Mouse (Mus musculus): Measurements from ENCODE around the gene Asic5.

The Asic5 gene

DNA sequence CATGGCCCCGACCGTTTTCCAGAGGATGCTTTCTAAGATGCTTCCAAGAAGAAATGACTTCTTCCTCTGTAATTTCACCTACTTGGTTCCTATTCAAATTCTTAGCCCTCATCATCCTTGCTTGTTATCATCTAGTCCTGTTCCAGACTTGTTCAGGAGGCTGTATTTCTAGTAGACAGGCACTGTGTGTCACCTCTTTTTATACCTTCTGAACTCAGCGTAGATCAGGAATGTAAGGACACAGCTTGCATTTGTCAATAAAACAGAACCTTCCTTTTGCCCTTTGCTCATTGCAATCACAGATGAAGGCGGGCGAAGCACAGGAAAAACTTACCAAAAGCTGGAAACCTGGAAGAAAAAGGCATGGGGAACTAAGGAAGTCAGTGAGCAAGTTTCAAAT lies at the start of gene Asic5:
TSS of gene Asic5 (plus strand) at position 301 of the 400 bp plus-strand sequence.
- no peak for DNase-seq (ENCODE audit: low spot score in 2 of 2)

DNA sequence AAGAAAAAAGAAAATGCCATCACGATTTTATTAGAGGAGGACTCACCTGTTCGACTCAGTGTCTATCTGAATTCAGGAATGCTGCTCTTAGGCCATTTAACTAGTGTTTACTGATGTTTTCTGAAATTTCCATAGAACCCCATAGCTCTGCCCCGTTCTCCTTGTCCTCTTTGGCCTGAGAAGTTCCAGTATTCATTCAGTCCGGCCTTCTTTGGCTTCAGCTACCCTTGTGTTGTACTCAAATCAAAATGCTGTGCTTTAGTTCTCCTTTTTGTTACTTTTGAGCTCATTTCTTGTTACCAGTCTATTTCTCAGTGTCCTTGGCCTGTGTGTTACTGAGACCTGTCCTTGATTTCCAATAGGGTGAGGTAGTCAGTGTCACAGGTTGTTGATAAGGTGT lies 48.7 kb upstream of the Asic5 start:
- no peak for DNase-seq (ENCODE audit: low spot score in 2 of 2)

- DNase-seq (ENCODE audit: low spot score in 2 of 2): no peak
Observed at GRCm38 (mm10) chr3:81938924-81939323, 43.2 kb upstream of the Asic5 start.

- DNase-seq (ENCODE audit: low spot score in 2 of 2): no peak
Observed at GRCm38 (mm10) chr3:81942341-81942740, 39.7 kb upstream of the Asic5 start.

DNA sequence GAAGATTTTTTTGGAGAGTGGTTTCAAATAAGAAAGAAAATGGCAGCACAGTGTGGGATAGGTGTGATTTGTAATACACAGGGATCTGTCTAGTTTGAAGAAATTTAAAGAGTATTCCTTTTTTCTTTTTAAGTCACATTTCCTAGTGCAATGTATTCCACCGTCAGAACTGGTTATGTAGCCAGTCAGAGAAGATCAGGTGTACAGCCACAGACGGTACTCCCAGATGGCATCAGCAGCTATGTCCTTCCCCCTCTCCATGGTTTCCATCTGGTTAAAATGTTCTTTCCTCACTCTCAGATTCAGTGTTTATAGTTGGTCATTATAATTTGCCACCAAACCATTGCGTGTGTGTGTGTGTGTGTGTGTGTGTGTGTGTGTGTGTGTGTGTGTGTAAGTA lies 39.0 kb upstream of the Asic5 start:
- DNase-seq (ENCODE audit: low spot score in 2 of 2): no peak

DNA sequence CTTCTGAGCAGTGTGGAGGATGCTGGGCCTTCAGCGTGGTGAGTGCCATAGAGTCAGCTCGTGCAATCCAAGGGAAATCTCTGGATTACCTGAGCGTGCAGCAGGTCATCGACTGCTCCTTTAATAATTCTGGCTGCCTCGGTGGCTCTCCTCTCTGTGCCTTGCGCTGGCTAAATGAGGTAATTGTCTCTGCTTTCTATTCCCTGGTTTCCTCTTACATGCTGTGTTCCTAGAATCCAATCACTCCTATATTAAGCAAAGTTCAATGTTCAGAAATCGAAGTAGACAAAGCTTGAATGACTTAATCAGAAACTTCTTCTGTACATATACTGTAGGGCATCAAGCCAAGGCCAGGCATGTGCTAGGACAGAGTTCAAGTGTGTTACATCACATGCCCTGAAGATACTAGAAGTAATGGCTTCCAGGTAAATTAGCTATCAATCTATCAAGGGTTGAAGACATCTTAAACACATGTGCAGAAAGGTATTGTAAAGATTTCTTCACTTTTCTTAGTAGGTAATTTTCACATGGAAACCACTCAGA lies 37.2 kb upstream of the Asic5 start:
- DNase-seq (ENCODE audit: low spot score in 2 of 2): no peak

GRCm38 (mm10) chr3:81949048-81949447 lies 33.0 kb upstream of the Asic5 start:
- no peak for DNase-seq (ENCODE audit: low spot score in 2 of 2)

- DNase-seq (ENCODE audit: low spot score in 2 of 2): no peak
Observed at GRCm38 (mm10) chr3:81951785-81952184, 30.3 kb upstream of the Asic5 start.

- DNase-seq (ENCODE audit: low spot score in 2 of 2): no peak
Observed at GRCm38 (mm10) chr3:81957484-81957883, 24.6 kb upstream of the Asic5 start.

DNA sequence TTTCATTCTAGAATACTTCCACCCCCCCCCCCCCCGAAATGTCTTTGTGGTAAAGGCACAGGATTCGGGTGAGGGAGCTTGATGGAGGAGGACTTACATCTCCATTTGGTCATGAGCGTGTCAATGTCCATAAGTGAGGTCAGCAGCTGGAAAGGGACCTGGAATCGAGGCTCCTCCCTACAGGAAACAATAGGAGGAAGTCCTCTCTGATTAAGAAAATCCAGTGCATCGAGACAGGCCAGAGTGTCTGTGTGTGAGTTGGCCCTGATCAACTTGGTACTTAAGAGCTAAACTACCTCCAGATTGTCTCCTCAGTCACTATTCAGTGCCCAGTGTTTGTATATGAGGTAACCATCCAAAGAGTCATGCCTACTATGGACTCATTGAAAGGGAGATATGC lies 20.8 kb upstream of the Asic5 start:
- DNase-seq (ENCODE audit: low spot score in 2 of 2): no peak

- no peak for DNase-seq (ENCODE audit: low spot score in 2 of 2)
Observed at GRCm38 (mm10) chr3:81963768-81964167, 18.3 kb upstream of the Asic5 start.

DNA sequence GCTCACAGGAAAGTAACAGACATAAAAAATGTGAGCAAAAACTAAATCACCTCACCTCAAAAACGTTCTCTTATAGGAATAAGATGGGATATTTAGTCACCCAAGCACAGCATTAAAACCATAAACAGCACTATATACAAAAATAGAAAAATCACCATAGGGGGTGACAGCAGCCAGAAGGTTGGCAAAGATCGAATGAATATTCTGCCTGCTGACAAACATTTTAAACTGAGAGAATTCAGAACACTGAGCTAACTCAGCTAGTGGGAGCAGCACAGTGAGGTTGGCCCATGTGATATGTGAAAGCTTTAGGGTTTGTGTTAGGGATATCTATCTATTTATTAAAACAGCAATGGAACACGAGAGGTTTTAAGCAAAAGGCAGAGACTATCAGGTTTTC lies 17.5 kb upstream of the Asic5 start:
- DNase-seq (ENCODE audit: low spot score in 2 of 2): no peak

- no peak for DNase-seq (ENCODE audit: low spot score in 2 of 2)
Observed at GRCm38 (mm10) chr3:81975607-81976006, 6.5 kb upstream of the Asic5 start.

DNA sequence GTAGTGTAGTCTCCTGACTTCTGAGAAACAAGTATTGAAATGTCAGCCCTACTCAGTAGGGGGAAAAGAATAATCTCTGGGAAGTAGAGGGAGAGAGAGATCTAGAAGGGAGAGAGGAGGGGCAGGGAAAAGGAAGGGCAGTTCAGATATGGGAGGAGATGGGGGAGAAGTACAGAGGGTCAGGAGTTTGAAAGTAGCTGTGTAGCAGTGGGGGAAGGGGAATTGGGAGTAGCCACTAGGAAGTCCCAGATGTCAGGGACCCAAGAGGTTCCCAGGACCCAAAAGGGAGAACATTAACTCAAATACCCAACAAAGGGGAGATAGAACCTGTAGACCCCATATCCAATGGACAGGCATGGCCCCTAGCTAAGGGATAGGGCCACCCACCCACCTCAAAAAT lies 6.0 kb upstream of the Asic5 start, which contains the start of gene Tdo2:
TSS of gene Tdo2 (minus strand) at position 101 of the 400 bp plus-strand sequence.
- no peak for DNase-seq (ENCODE audit: low spot score in 2 of 2)

DNA sequence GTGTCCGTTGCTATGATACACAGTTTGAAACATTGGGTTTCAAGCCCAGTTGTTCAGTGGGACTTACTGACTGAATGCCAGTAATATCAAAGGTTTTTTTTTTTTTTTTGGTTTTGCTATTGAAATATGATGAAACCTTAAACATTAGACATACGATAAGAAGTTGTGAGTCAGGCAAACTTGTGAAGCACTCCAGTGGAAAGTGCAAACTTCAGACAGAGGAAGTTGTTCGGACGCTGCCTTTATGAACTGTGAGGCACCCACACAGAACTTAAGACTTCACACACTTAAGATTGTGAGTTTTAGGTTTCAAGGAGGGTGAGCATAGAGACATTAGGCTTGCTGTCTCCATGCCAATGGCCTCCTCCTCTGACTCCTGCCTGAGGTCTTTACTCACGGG lies 514 bp upstream of the Asic5 start:
- no peak for DNase-seq (ENCODE audit: low spot score in 2 of 2)

- no peak for DNase-seq (ENCODE audit: low spot score in 2 of 2)
Observed at GRCm38 (mm10) chr3:81983120-81983895, 1.2 kb downstream of the Asic5 start.

DNA sequence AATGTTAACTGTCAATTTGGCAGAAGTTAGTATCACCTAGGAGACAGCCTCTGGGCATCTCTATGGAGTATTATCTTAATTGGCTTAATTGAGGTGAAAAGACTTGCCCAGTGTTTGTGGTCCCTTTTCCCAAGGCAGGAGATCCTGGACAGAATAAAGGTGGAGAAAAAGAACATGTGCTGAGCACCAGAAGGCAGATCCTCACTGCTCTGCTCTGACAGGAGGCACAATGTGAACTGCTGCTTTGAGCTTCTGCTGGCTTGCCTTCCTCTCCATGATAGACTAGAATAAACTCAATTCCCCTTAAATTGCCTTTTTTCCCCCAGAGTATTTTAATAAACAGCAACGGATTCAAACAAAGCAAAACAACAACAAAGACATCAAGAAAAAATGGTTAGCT lies 3.0 kb downstream of the Asic5 start:
- no peak for DNase-seq (ENCODE audit: low spot score in 2 of 2)

DNA sequence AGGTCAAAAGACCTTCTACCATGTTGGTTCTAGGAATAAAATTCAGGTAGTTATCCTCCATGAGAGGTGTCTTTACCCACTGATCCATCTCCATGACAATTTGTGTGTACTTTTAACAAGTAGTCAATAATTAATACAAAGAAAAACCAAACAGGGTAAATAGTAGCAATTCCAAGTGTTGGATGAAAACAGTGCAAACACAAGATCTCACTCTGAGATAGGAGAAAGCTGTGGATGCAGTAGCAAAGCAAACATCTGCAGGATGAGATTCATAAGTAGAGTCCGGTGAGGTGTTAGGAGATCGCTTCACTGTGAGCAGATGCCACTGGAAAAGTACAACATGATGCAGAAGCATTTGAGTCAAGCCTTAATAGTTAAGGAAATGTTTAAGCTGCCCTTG lies 4.0 kb downstream of the Asic5 start:
- no peak for DNase-seq (ENCODE audit: low spot score in 2 of 2)

DNA sequence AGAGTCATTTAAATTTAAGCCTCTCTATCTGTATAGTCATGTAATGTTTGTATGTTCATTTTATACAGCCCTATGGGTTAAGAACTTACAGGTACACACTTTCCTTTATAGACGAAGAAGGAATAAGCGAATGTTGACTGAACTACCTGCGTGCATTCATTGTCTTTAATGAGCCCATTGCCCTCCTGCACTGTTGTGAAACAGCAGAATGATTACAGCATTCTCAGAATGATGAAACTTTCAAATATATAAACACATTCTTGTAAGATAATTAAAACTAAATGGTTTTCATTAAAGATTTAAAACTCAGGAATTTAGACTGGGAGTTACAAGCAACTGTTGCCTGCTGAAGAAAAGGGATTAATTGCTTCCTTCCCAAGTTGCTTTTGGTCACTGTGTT lies 5.5 kb downstream of the Asic5 start:
- DNase-seq (ENCODE audit: low spot score in 2 of 2): no peak

DNA sequence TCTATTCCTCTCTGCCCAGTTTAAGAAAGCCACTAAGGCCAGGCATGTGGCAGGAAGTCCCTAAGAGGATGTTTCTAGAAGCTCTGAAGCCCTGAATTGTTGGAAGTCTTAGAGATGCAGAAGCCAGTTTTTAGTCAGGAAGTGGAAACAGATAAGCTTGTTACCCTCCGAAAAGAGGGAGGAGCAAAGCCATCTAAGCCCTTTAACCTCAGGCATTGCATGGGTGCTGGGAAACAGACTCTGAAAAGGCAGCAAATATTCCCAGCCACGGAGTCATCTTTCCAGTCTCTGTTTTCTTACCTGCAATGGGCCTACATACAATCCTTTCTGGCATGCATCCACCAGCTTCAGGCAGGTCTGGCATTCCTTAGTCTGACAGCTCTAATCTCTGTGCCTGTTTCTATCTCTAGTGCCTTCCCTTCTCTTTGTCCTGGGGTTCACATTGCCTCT lies 7.6 kb downstream of the Asic5 start:
- DNase-seq (ENCODE audit: low spot score in 2 of 2): no peak

GRCm38 (mm10) chr3:81990531-81990930 lies 8.4 kb downstream of the Asic5 start:
- no peak for DNase-seq (ENCODE audit: low spot score in 2 of 2)

DNA sequence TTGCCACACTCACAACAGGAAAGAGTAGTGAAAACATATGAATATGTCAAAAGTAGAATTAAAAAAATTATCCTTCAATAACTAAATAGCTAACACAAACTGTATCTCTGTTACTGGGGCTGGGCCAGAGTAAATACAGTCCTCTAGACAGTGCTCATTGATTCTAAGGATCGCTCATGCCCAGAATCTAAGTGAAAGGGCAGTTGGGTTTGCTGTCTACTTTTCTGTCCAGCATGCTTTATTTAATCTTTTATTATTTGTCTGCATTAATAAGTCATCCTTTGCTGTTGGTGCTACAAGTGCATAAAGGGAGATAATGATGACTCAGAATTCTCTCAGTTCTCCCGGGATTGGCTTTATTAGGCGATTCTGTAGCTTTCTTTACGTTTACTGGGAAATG lies 13.3 kb downstream of the Asic5 start:
- DNase-seq (ENCODE audit: low spot score in 2 of 2): no peak

DNA sequence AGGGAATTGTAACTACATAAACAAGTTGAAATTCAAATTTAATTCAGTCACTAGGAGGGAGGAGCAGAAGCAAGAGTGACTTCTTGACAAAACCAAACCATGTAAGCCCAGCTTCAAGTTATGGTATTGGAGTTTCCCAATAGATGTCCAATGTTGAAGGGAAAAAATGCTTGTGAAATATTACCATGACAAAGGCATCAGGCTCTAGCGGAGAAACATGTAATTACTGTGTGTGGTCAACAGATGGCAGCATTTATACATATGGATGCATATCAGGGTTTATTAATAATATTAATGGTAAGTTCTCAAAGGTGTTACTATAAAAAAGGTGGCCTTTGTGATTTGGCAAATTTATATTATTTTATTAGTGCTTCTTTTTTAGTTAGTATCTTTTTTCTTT lies 13.9 kb downstream of the Asic5 start:
- peak in 1 of 2 experiments; percentile 15 for DNase-seq (ENCODE audit: low spot score in 2 of 2)

- no peak for DNase-seq (ENCODE audit: low spot score in 2 of 2)
Observed at GRCm38 (mm10) chr3:82007002-82007401, 24.9 kb downstream of the Asic5 start.

Measured in thymus, postnatal 10 days (tissue).